Mouse (Mus musculus): ENCODE measurements around the gene Btbd35f10. TPM values are rescaled to one million over a fixed set of nuclear protein-coding genes. Genes with fewer than 3 reads are reported as not detected.
"Not testable (repeated sequence)": the region's sequence is repeated elsewhere in the genome, so short reads cannot be mapped to it uniquely, and the experiment has no call there.

Gene Btbd35f10
- total RNA-seq (2018; cell fraction: chromatin; rRNA removed): not detected
- not detected for total RNA-seq (2018; cell fraction: cytosol; rRNA removed)
- not detected for total RNA-seq (2018; cell fraction: nucleus; rRNA removed)
- not detected in 3 replicates for polyA plus RNA-seq (2018)

- WGBS (ENCODE audit: missing documents): no CpG with 5 or more reads among the region's 3 CpGs
- not testable (repeated sequence) for H3K36me3 ChIP-seq (ENCODE audit: inconsistent target); H3K27ac ChIP-seq; H3K4me3 ChIP-seq (ENCODE audit: inconsistent target); H3K79me2 ChIP-seq (ENCODE audit: inconsistent target)
These were observed at the start of gene Btbd35f10 for GRCm38 (mm10) chrX:3752785-3753184. Gene Btbd35f10, minus strand, starts transcription at chrX:3752885.

Other genes with a start within 250 kb of the Btbd35f10 start
- not detected in 3 replicates for gene Btbd35f18, start 52.7 kb downstream of the Btbd35f10 start, polyA plus RNA-seq (2018)
- not detected in 3 replicates for gene Btbd35f16, start 204.1 kb upstream of the Btbd35f10 start, polyA plus RNA-seq (2018)

All from macrophage (primary cell).